Mouse (Mus musculus) thymus, postnatal 4 days (tissue): ENCODE results near the gene Gpr180.
A peak's percentile ranks its signal among the peaks of the same experiment; 100 is the strongest.
"Not testable (repeated sequence)": the region's sequence is repeated elsewhere in the genome, so short reads cannot be mapped to it uniquely, and the experiment has no call there.

Experiments used
- DNase-seq: peaks from one replicate; pipeline ENCODE4 v3.0.0; 2021

Gpr180 gene

DNA sequence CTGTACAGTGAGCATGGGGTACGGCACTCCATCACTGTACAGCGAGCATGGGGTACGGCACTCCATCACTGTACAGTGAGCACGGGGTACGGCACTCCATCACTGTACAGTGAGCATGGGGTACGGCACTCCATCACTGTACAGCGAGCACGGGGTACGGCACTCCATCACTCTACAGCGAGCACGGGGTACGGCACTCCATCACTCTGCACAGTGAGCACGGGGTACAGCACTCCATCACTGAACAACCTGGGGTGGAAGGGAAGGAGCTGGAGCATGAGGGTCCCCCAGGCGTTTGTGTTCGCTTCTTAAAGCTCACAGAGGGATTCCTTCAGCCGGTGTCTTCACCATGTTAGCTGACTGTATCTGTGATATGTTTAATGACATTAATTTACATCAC lies 19.1 kb downstream of the Gpr180 start:
- not testable (repeated sequence) for DNase-seq

DNA sequence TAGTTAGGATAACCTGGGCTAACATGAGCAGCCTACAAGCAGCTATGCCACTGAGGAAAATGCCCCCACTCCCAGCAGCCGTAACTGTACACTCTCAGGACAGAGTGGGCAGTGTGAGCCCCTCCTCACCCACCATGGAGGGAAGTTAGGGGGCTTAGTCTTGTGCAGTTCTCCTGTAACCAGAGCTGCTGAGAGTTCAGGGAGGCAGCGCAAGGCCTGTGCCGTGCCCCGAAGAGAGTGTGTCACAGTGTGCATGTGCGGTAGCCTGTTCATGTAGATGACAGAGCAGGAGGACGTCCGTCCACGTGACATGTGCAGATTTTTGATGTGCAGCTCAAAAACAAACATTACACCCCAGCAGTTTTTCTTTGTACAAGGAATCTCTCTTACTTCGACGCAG lies 19.8 kb downstream of the Gpr180 start:
- no peak for DNase-seq

DNA sequence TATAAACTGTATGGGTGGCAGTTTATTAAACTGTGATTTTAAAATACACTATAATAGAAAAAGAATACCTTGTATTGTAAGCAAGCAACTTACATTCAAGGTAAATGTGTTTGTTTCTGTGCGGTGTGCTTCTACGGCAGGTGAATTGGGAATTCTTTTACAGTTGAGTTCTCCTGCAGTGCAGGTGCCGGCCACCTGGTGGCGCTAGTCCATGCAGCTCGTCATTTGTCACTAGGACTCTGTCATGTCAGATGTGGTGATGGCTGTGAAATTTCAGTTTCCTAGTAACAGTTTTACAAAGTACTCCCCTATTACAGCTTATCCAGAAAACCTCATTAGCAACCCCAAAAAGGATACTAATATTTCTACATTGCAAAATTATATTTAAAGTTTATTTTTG lies 20.2 kb downstream of the Gpr180 start:
- DNase-seq: peak; percentile 84

DNA sequence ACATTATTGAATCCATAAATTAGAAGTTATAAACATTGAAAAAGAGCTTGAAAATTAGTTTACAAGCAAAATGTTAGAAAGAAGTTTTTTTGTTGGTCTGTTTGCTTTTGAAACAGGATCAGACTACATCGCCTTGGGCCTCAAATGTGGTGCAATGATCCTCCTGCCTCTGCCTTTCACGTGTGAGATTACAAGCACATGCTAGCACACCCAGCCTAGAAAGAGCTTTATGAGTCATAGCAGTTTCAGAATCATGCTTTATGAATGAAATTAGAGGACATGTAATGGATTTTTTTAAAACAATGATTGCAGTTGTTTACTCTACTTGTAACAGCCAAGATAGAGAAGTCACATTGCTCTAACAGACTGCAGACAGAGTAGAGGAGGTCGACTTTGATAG lies 24.8 kb downstream of the Gpr180 start:
- DNase-seq: no peak

DNA sequence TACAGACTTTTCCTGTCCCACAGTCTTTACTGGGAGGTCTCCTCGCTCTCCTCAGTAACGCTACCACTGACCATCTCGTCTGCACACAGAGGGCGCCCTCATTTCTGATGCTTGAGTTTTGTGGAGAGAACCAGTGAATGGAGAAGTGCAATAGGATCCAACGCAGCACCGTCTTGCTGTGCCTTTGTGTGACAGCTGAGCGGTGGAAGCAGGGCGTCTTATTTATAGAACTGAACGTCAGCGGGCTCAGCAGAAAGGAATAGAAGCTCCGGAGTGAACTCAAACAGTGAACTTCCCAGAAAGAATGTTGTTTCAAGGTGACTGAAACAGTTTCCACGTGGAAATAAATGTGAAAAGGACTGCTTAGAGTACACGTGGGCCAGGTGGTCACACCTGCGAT lies 25.7 kb downstream of the Gpr180 start:
- no peak for DNase-seq

DNA sequence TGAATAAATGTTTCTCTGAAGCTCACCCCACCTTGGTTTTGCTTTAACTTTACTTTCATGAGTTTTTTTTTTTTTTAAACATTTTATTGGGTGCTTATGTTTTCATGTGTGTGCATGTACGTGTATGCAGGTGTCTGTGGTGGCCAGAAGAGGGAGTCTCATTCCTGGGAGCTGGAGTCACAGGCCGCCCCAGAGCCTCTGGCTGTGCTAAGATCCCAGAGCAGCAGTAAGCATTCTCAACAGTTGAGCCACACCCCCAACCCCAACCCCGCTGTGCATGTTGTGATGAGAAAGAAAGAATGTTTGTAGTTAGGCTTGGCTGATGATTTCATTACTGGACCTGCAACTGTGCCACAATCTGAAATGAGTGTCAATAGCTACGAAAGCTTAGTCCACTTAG lies 31.8 kb downstream of the Gpr180 start:
- DNase-seq: no peak

DNA sequence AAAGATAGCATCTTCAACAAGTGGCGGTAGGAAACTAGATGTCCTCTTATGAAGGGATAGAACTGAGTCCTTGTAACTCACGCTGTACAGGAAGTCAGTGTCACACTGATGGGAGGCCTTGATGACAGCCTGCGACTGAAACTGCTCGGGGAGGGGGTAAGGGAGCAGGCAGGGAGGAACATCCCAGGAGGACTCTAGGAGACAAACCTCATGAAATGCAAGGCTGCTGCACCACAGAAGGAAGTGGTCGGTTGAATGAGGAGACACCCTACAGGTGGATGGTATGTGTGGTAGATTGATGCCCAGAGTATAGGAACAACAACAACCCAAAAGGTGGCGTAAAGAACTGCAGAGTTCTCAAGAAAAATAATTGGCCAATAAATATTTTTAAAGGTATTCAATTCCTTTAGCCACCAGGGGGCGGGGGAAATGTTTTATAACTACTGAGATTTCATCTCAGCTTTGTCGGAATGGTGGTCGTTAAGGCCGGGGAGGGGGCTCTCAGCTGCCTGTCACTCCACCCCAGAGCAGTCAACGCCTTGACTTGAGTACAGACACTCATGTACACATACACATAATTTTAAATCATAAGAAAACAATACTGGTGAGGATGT lies 36.7 kb downstream of the Gpr180 start:
- DNase-seq: peak; percentile 26

DNA sequence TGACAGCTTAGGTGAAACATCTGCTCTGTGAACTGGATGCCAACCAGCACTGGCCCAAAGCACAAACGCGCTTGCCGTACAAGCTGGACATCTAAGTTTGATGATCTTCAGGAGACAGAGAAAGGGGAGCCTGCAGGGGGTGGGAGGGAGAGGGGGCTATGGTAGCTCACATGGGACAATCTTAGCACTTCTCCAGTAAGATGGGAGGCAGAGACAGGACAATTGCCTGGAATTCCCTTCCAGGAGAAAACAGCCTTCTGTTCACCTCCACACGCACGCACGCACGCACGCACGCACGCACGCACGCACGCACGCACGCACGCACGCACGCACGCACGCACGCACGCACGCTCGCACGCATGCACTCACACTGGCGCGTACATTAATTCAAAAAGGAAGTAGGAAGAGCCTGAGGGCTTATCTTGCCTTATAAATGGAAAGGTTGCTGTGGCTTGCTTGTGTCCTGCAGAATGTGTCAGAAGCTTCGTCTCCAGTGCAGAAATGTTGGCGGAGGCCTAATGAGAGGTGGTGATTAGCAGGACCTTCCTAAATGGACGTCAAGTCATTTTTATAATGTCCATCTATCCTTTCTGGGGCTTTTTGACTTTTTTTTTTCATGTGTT lies 38.2 kb downstream of the Gpr180 start:
- DNase-seq: no peak

DNA sequence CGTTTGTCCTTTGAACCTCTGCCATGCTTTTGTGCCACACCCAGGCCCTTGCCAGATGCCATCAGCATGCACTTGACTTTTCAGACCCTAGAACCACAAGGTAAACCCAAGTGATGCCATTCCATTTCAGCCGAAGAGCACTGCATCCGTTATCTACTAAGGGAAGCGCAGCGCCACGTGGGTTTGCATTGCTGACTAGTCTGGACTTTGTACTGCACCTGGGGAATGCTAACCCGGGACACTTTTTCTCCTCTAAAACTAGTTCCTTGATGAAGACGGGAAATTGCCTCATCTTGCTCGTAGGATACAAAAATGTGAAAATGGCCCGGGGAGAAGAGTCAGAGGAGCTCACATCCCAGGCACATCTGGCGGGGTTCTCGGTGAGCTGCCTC lies 38.7 kb downstream of the Gpr180 start:
- no peak for DNase-seq

DNA sequence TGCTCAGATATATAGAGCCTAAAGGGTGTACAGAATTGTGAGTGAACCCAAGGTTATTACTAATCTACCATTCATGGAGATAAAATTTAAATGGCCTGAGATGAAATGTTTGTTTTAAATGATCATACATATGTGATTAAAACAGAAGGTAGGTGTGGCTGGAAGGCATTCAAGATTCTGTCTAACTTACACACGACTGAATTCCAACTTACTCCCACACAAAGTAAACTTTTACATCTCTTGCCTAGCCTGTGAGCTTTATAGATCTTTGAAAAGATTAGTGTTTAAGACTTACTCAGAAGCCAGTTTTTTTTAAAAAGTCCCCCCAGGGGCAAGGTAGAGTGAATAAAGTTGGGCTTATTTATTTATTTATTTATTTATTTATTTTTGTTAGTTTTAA lies 42.3 kb downstream of the Gpr180 start:
- DNase-seq: no peak

DNA sequence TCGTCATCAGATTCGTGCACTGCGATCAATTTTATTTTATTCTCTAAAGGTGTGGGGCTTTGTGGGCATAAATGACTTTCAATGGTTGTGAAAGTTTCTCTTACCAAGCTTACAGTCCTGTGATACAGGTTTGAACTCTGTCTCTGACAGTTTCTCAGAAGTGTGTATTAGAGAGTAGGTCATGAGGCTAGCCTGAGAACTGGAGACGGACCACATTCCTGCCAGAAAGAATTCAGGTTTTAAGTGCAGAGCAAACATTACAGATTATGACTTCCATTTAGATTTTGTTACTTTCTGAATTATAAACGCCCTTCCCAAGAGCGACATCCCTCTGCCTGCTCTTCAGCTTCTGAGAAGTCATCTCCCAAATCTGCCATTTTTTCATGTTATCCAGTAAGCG lies 42.7 kb downstream of the Gpr180 start:
- no peak for DNase-seq

DNA sequence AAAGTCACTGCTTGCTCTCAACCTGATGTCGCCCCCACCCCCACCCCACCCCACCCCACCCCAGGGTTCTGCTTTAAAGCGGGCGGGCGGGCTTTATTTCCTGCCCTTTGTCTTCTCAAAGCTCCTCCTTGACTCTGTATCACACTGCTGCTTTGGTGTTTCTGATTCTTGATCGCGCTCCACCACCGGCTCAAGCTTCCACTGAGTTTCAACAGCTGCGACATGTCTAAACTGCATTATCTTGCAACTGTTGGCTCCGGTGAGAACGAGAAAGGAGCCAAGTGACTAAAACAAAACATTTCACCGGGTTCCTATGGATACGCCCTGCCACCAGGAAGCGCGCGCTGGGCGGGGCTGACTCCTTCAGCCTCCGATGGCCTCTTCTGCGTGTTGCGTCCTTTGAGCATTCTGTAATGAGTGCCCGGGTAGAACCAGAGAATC lies 43.2 kb downstream of the Gpr180 start:
- peak; percentile 80 for DNase-seq

DNA sequence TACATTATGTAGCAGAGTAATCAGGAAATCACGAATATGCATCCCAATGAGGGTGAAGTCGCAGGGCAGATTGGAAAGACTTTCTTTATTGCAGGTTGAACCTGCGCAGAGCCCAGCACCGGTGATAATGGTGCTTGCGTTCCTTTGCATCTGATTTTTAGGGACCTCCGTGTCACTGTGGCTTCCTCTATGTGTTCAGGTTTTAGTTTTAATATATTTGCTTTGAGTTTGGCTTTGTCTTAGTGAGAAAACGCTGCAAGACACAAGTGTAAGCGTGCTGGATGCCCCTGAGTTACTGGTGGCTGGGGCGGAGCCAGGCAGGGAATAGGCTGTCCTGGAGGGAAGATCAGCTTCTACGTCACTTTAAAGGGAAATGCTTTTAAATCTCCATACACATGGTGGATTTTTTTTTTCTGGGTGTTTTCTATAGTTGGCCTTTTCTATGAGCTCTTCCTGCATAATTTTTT lies 43.8 kb downstream of the Gpr180 start:
- no peak for DNase-seq

DNA sequence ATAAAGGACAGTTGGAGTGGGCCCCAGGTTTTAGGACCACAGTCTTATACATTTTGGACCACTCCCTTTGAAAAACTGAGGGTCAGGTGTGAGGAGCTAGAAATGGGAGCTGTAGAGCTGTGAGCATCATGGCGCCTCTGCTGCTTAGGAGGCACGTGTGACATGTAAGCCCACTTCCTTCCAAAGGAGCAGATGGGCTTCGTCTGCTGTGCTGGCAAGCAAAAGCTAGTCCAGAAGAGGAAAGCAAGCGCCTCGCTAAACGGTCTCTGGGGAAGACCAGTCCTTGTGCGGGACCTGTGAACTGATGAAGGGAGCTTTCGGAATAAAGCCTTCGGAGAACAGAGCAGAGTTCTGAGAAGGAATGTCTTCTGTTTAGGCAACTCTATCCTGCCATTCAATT lies 54.5 kb downstream of the Gpr180 start:
- no peak for DNase-seq

DNA sequence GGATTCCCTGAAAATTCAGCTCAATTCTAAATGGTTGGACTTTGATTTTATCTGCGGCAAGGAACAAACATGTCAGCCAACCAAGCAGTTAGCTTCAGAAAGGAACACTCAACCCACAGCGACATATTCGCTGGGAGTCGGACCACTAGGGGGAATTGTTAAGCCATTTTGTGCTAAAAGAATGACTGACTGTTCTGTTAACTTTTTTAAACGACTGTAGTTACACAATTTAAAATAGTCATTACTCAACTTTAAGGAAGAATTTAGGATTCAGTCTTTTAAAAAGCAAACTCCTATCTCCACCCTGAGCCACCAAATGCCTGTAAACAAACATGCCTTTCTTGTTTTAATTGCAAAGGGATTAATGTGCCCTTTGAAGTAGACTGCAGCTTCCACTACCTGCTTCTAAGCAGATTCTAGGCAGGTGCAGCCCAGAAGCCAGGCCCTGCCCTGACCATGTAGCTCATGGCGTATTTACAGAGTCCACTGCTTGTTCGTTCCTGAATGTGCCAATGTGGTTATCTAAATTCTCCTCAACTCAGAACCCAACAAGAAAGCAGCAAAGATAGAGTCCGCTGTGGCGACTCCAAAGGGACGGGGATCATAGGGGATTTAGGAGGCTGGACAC lies 56.2 kb downstream of the Gpr180 start:
- DNase-seq: no peak

DNA sequence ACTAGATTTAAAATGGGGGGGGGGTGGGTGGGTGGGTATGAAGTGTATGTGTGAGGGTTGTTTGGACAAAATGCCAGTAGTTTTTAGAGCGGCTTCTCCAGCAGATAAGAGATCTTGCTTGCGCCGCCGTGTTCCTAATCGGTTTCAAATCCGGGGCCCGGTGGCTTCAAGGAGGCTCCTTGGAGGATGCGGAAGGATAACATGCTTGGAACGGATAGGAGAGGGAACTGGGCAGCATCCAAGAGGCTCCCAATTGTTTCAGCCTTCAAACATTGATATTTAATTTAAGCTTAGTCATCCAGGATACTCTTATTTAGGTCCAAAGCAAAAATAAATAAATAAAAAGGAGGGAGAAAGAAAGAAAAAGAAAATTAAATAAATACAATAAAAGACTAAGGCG lies 56.7 kb downstream of the Gpr180 start:
- no peak for DNase-seq

DNA sequence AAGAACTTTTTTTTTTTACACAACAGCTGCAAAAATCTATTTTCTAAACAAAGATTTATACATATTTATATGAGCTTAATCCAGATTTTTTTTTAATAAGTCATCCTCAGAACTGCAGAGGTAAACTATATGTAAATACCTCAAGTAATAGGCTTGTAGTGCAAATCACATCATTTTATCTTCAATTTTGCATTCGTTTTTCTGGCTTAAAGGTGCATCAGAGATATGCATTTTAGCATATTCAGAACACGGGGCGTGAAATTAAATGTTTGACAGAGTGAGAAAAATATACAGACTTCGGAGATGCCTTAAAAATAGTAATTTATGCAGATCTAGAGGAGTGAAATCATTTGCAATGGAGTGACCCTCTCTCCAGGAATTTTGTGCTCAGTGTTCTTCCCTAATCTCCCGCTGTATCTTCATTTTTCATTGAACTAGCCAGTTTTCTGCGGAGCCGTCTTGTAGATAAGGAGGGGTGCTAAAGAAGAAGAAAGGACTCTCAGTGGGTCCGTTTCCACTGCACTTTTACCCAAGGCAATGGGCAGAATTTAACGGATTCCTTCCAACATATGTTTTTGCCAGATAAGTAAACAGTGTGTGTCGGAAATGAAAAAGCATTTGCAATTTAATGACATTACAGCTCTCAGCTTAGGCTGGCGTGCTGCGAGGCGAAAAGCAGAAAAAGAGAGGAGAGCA lies 57.4 kb downstream of the Gpr180 start:
- no peak for DNase-seq

DNA sequence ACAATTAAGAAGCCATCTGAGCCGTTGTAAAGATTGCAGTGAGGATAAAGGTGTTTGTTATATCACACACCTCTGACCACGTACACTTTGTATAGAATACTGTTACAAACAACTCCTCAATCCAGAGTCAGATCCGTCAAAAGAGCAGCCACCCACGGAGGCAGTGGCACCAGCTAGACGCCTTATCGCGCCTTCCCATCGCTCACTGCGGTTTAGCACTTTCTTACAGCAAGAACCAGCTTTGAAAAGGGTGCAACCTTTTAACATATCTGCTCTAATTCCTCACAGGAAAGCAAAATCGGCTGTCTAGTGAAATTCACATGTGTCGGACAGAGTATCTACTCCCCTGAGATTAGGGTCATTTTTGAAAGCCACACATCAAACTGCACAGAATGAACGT lies 60.1 kb downstream of the Gpr180 start:
- DNase-seq: no peak

DNA sequence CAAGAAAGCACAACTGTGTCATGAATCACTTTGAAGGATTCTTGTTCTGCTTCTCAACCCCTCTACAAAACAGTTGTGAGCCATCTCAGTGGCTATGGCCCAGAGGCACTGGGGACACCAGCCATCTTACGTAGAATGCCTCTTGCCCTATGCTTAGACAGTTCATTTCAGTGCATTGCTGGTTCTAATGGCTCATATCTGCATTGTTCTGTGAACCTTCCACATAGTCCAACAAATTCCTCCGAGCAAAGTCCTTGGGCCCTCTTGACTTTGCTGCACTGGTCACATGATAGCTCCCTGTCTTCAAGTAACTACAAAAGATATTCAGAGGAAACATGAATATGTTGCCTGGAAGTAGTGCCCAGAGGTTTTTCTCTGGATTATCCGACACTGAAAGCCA lies 63.8 kb downstream of the Gpr180 start:
- no peak for DNase-seq

DNA sequence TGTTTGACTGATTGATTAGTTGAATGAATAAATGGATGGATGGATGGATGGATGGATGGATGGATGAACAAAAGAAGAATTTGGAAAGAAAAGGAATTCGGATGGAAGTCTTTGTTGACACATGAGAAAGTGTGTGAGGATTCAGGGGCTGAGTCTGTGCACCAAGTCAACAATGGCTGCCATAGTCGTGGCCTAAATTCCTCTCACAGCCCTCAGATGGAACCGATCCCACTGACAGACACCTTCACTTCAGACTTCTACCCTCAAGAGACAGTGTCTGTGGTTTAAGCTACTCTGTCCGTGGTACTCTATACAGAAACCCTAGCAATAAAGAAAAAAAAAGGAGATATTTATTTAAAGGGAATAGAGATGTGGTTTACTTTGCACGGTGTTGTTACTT lies 65.0 kb downstream of the Gpr180 start:
- DNase-seq: no peak

DNA sequence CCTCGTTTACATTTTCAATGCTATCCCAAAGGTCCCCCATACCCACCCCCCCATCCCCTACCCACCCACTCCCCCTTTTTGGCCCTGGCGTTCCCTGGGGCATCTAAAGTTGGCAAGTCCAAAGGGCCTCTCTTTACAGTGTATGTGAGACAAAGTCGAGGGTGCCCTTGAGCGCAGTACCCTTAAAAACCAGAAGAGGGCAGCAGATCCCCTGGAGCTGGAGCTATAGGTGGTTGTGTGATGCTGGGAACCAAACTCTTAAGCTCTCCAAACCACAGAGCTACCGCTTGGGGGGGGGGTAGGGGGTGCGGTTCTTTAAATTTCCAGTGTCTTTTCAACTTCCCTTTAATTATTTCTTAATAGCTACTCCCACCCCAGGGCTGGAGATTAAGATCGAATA lies 66.1 kb downstream of the Gpr180 start:
- peak; percentile 69 for DNase-seq

DNA sequence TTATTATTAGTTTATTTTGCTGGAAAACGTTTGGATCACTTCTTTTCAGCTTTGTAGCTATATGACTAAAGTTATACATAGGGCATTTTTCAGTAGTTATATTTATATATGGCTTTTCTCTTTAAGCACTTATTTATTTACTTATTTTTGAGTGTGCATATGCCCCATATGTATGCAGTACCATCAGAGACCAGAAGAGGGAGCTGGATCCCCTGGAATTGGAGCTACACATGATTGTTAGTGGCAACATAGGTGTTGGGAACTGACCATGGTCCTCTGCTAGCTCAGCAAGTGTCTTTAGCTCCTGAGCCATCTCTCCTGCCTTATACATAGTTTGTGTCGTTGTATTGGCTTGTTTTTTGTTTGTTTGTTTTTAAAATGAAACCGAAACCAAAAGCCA lies 70.4 kb downstream of the Gpr180 start:
- DNase-seq: no peak

DNA sequence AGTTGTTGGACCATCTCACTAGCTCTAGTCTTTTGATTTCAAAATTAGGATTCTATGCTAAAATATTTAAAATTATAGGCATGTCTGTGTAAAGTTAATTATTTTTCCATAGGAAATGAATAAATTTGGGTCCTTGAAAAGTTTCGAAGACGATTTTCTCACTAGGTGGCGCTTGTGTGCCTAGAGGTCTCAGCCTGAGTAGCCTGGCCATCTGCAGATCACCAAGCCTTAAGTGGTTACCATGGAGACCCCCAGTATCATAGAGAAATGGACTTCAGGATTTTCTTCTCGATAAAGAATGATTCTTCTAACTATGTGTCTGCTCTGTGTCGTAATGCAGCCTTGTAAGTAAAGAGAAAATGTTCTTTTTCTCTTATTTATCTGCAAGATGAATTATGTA lies 72.7 kb downstream of the Gpr180 start:
- no peak for DNase-seq

DNA sequence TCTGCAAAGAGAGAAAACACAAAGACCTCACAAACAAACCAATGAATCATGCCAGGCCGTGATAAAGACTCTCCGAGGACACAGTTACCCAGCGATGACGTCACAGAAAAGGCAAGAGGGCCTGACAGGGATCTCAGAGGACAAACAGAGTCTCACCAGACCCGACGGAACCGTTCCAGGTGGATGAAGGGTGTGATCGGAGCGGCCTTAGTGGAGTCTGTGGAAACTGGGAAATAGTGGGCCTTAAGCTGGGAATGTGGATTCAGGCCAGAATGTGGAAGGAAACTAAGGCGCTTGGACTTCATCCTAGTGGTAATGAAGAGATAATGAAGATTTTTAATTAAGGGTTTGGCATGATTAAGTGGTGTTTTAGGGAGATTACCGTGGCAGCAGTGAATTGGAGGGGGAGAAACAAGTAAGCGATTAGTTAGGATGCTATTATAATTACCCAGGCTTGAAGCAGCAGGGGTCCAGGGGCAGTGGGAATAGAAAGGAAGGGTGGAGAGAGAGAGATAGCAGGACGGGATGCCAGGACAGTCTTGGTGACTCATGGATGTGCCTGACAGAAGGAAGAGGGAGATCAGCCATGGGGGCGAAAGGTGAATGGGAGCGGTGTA lies 75.3 kb downstream of the Gpr180 start:
- DNase-seq: no peak
